Mouse (Mus musculus) induced T-regulatory cell, adult 2 months (primary cell): ENCODE results near the gene Cwc27.

Experiments used
- DNase-seq: peaks from one replicate; pipeline ENCODE4 v3.0.0-alpha.2; 2012; ENCODE audit warnings: low read depth

The Cwc27 gene

DNA sequence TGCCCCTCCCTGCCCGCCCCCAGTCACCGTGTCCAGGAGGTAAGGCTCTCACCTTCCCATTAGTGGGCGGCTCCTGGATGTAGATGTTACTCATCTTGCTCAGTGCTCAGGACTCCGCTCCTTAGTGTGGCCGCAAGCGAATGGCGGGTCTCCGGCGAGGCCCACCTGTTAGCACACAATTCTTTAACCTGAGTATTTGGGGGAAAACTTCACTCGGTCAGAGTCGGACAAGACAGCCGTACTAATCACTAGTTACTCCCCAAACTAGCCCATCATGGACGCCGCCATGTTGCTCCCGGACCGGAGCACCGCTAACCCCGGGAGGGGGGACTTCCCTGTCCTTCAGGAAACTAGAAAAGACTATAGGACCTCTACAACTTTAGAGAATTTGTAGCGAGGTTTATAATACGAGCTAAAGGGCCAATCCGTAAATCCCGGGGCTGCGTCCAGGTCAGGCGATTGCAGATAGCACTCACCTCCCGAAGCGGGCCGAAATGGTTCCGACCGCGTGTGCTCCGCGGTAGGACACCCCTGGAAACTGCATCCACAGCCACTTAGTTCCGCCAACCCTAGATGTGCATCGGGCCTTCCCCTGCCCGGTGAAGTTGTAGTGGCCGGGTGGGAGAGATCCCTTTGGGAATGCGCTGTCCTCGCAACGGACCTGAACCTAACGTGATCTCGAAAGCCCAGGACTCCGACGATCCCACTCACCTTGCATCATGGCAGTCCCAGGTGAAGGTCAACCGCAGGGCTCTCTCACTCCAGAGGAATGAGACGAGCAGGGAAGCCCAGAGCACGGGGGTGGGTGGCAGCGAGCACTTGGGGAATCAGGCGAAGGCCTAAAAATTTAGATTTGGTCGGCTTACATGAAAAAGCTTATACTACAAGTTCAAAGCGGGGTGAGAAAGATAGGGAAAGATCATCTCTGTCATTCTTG is at the start of gene Cwc27:
TSS of gene Cwc27 (minus strand) at position 508 of the 937 bp plus-strand sequence.
- DNase-seq, result peak; percentile 96

DNA sequence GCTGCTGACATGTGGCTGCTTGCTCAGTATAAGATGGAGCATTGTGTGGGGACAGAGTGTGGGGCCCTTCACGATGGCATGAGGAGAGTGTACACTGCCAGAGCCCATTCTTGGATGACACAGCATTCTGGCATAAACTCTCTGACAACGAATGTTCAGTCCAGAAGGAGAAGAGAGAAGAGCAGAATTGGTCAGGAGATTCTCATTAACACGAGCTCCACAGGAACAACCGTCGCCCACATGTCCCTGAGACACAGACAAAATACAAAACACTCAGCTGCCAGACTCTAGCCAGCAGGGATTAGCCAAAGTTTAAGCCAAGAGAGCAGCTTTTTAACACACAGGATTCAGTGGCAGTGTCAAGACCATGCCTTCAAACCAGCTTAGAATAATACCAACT is 49.8 kb upstream of the Cwc27 start:
- DNase-seq, result no peak

DNA sequence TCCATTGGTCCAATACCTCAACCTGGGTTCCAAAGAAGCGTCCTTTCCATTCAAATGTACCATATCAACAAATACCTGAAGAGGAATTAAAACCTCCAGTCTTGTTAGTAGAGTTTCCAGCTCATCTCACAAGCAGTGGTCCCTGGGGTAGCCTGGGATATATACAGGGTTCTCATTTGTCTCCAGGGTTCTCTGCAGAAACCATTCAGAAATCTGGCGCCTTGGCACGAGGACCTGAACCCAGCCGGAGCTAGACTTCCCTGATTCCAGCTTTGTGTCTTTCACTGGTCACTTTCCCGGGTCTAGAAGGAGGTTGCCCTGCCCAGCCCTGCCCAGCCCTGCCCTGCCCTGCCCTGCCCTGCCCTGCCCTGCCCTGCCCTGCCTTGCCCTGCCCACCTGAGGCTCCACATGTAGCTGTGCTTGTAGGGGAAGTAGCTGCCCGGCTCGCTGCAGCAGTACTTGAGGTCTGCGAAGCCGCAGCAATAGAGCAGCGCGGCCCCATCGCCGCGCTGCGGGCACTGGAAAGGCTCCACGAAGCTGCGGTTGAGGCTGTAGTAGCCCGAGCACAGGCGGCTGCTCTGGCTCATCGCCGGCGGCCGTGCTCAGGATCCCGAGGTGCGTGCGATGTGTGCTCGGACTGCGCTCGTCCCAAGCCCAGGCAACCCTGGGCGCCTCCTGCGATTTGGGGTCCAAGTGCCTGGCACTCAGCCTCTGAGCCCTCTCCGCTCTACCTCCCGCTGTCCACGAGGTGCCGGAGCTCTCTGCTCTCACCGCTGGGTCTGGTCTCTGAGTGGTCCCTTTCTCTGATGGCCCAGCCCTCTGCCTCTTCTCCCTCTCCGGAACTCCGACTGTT is 46.4 kb upstream of the Cwc27 start, which contains the start of gene Shisal2b:
TSS of gene Shisal2b (minus strand) at position 767 of the 853 bp plus-strand sequence.
- DNase-seq, result peak; percentile 21

DNA sequence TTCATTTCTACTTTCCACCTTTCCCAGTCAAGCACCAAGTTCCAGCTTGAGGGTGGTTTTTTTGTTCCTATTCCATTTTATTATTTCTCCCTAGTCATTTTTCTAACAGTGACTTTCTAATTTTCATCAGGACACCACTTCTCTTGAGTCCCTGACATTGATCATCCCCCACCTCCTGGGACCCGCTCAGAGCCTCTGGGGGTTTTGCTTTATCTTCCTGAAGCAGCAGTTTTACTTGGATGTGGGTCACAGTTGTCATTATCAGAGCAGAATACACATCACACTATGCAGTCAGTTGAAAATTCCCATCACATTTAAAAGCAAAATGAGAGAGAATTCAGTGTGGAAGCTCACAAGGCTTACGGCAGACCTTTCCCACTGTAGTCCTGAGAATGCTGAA is 36.7 kb upstream of the Cwc27 start:
- no peak for DNase-seq

DNA sequence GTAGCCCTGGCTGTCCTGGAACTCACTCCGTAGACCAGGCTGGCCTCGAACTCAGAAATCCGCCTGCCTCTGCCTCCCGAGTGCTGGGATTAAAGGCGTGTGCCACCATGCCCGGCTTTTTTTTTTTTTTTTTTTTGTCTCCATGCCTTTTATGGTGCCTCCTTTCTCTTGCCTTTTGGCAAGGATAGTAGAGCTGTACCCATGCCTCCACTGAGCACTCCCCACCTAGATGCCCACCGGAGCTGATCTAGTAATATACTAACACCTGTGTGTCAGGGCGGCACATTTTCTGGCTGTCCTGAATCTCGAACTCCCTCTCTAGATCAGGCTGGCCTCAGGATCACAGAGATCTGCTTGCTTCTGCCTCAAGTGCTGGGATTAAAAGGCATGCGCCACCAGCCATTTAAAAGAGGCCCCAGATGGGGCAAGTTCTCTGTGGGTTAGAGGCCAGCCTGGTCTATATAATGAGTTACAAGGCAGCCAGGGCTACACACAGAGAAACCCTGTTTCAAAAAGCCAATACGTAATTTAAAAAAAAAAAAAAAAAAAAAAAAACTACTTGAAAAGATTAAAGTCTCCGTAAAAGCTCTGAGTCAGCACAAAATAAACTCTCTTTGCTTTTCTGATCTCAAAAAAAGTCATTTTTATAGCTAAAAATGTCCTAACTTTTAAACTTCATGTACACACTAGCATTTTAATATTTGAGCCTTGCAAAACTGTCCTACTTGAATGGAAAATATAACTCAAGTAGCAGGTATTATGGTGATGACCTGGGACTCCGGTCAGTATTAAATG is 26.6 kb upstream of the Cwc27 start:
- DNase-seq, result no peak

DNA sequence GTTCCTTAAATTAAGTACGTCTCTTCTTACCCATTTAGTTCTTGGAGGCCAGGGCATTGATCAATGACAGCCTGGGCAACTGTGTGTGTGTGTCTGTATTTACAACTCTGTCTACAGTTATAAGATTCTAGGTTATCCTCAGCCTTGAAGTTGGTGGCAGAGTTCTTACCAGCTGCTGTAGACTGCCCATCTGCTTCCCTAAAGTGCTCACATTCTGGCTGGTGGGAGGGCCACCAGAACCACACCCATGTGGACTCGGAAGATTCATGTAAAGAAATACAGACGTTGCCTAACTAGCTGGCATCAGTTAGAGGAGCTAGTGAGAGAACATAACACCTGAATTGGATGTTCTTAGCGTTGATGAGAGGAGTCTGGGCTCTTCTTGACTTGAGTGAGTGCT is 25.0 kb upstream of the Cwc27 start:
- DNase-seq, result no peak

DNA sequence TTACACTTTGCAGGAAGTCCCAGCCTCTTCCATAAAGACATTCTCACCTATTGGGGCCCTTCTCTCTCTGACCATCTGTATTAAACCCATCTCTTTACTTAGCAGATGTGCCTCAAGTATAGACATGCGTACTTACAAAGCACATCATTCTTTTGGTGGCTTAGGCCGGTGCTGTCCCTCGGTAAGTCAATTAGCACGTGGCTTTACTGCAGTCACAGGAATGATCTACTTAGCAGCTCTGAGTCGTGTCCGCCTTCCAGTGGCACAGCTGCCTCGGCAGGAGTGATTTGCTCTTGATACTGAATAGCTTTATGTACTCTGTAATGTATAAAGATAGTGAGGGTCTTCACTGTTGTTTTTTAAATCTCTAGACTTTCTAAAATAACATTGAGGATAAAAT is 20.7 kb upstream of the Cwc27 start:
- no peak for DNase-seq

DNA sequence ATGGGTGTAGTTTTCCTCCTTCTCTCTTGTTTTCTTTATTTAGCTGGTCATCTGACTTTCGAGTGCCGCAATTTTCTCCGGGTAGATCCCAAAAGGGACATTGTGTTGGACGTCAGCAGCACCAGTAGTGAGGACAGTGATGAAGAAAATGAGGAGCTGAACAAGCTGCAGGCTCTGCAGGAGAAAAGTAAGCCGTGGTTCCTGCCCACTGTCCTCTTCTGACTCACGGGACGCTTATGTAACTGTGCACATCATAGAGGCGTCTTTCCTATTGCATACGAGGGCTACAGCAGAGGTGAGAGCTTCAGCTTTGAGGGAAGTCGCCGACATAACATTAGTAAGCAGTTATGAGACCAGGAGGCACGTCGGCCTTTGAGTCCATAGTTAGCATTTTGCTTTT is 15.9 kb upstream of the Cwc27 start:
- no peak for DNase-seq

DNA sequence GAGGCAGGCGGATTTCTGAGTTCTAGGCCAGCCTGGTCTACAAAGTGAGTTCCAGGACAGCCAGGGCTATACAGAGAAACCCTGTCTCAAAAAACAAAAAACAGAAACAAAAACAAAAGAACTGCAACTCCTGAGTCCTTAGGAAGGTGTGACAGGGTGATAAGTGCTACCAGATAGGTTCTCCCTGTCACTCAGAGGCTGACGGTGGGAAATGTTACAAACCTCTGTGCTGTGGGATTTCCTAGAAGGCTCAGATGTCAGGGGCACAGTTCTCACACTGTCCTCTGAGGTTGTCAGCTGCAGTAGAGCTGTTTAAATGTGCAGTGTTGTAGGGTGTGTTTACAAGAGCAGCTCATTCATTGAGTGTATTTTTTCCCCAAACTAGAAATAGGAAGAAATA is 8.5 kb upstream of the Cwc27 start:
- DNase-seq, result no peak

DNA sequence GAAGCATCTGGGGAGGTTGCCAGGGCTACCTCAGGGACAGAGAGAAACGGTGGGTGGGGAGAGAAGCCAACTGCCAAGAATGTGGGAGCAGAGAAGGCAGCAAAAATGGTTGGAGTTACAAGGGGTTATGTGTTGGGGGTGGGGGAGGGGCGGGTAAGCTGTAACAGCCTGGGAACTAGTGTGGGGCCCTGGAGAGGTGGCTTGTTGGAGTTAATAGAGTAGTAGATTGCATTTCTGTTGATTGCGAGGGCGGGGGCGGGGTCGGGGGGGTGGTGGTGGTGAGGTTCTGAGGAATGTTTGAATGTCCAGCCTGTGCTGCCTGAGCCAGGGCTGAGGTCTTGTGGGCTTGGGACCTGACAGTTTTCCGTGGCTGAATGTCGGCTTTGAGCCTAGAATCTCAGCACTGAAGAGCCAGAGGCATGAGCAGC is 5.5 kb upstream of the Cwc27 start:
- DNase-seq, result no peak

DNA sequence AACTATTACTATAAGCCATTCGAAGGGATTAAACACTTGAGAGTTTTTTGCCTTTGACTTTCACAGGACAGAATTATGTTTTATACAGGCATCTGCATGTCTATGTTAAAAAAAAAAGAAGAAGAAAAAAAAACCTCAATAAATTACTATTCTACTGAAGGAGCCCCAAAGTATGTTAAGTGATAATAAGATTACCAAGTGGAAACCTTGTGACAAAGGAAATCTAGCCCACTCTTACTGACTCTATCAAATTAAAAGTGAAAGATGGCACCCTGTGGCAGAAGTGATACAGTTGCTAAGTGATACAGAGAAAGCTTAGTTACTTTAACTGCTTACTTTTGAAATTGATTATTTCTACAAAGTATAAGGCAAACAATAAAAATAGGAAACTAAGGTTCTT is 5.0 kb upstream of the Cwc27 start:
- DNase-seq, result no peak

DNA sequence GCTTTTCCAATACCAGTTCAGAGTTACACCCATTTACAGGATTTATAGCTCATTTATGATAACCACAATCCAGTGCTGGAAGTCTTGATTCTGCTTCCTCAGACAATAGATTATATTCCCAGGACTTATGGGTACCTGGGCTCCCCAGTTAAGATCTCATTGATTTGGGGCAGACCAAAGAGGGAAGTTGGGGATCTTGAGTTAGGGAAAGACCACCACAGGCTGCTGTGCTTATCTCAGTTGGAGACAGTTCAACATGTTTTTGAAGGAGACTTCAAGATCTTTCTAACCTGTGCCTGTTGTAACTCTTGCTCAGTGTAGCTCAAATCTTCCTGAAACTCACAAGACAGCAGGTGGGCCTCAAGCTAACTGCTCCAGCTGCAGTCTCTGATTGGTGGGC is 4.2 kb upstream of the Cwc27 start:
- DNase-seq, result no peak

DNA sequence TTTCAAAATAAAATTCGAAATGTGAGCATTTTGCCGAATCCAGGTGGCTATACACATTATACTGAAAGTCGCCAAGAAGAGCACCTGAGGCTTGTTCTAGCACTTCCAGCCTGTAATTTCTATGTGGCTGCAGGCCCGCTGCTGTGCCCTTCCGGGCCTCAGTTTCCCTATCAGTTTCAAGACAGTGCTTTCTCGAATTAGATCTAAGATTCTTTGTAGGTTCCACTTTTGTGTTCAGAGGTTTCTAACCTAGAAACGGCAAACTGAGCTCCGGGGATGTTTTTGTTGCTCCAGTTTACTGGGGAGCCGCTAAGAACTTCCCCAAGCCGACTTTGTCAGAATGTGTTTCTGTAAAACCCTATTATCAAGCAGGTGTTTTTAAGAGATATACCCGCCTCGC is 754 bp upstream of the Cwc27 start:
- no peak for DNase-seq

DNA sequence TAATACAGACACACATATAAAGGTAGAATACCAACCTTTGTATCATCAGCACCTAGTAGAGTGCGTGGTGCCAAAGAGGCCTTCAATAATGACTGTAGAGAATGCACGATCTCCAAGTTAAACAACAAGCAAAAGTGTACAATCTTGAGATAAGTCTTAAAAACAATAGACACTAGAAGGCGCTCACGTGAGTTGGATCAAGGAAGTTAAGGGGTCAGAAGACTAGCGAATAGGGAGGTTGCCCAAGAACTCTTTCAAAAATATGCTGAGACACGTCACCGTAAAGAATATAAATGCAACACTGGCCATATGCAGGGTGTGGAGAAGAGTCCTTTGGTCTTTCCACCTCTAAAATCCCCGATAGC is 690 bp downstream of the Cwc27 start:
- no peak for DNase-seq

DNA sequence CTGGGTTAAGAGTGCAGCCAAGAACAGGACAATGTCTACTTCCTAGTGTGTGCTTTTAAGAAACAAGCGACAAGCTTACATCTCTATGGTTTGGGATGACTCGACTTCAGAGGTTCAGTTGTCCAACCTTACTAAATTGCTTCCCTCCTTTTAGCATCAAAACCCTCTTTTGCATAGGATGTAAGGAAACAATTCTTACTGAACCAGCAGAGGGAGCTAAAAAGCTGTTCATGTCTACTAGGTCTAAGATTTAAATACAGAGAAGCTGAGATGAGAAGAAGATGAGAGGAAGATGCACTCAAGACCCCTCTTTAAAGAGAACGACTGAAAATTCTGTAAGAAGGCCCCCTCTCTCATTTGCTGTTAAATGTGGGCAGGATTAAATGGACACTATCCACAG is 11.3 kb downstream of the Cwc27 start:
- peak; percentile 71 for DNase-seq

DNA sequence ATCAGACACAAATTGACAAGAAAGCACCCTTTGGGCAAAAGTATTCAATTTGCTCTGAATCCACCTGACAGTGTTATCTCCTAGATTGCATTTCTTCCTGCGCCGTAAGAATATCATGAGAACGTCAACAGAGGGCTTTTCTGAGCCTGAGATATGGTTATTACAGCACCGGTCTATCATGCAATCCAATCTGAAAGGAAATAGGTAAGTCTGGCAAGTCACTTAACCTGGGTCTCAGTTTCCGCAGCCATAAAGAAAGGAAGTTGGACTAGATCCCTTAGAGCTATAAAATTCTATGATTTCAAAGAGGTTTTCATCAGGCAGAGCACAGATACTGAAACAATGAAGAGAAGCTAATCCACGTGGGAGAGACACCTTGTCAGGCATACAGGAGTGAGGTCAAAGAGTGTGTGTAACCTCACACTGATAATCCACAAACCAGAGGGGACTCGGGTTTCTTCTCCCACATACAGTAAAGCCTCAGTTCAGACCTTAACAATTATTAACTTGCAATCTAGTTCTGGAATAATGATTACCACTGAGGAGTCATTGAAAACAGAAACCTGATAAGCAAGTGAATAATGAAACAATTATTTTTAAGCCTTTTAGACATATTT is 17.3 kb downstream of the Cwc27 start:
- DNase-seq, result no peak

DNA sequence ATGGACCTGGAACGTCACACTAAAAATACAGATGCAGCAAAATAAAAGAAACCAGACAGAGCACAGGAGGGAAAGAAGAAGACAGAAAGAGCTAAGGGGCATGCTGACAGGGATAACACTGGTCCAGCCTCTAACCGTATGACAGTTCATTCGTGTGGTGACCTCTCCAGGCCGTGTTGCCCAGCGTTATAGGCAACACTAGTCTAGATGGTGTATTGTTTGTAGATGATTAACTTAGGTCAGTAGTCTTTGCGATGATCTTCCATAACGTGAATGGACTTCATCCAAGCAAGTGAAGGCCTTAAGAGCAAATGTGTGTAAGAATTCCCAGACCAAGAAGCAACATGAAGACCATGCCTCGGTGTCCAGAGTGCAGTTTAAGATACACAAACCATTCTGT is 17.9 kb downstream of the Cwc27 start:
- no peak for DNase-seq

DNA sequence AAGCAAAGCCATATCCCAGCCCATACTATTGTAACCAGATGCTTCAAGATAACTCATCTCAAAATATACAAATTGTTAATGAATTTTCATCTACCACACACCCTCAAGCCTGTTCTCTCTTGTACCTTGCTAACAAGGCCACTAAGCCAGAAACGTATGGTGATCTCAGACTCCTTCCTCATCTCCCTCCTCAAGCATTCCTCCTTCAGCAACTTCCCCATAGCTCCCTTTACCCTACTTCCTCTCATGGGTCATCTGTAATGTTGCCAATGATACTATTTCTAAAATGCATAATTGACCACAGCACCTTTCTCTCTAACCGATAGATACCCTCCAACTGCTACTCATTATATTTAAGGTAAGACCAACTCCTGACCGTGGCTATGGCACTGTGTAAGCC is 22.5 kb downstream of the Cwc27 start:
- no peak for DNase-seq

DNA sequence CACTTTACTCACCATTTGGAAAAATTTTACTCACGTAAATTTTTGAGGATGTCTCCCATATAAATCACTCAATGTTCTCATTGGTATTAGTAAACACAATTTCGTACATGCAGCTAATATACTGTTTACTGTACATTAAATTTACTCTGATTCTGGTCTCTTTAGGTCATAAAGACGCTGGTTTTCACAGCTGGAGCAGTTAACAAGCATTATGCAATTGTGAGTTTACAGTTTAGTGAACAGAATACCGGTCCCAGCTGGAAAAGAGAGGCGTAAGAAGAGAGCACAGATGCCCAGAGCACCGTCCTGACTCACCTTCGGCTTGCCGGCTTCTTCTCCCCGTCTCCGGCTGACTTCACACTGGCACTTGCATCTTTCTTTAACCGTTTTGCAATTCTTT is 24.8 kb downstream of the Cwc27 start, which contains the start of gene Srek1ip1:
TSS of gene Srek1ip1 (plus strand) at position 301 of the 400 bp plus-strand sequence.
- no peak for DNase-seq

DNA sequence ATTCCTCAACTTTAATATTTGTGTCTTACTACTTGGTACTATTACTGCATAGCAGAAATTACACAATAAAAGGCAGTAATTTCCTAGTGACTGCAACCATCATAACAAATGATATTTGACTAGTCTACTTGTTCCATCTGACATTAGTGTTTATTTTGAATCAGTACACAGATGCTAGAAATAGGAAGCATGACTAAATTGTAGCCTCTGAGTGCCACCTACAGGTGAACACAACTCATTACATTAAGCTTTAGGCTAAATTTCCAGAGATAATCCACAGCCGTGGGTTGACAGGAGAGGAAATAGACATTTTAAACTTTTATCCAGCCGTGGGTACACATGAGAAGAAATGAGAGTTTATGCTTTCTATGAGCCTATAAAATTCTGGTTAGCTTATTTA is 27.3 kb downstream of the Cwc27 start:
- peak; percentile 79 for DNase-seq

DNA sequence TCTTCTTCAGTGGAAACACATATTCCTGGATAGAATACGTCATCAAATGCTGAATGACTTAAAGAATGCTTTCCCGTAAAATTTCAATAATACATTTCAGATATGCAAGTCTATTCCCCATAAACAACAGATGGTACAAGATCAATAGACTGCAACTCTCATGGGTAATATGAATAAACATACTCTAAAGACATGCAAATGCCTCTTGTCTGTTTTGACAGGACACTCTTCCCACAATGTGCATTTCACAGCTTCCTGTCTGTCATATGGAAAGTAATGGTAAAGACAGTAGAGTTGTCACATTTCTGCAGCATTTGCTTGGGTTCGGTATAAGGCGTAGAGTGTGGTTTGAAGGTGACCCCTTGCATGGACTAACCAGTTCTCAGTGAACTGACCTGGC is 29.7 kb downstream of the Cwc27 start:
- no peak for DNase-seq
